Mouse (Mus musculus) heart, postnatal 0 days (tissue): ENCODE measurements around the gene Srprb.

Source experiments
- CTCF ChIP-seq: IDR thresholded peaks from 2 replicates; pipeline ENCODE4 v1.5.1; 2016; ENCODE audit warnings: antibody characterized with exemption, control low read depth, low read depth
- EP300 ChIP-seq: IDR thresholded peaks from 2 replicates; pipeline ENCODE4 v1.6.1; 2016; ENCODE audit warnings: antibody characterized with exemption, low read depth

DNA sequence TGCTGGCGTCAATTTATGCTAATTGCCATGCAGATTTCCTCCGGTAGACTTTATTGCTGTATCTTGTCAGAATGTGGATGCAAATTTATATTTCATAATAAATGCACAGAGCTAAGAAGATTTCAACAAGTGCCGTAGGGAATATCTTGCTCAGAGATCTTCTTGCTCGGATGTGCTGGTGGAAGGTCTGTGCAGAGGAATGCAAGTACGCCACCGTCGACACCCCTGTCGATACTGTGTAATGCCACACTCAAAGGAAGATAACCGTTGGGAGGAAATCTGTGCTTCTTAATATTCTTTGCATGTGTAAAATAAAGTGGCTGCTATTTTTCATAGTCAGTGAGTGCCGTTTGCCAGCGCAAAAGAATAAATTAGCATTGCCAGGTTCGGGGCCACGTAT lies 54.8 kb downstream of the Srprb start:
- no peak for TF ChIP-seq CTCF
- no peak for TF ChIP-seq EP300
